Comparison of ENCODE assay signal across 14 mouse cellular contexts in genomic region chr7:113149966-113150470, GRCm38 (mm10). TPM values are rescaled to one million over a fixed set of nuclear protein-coding genes. Genes with fewer than 3 reads are reported as not detected.
DNase-seq lines count a peak whose midpoint lies in the region; ATAC-seq and TF ChIP-seq lines count a peak whose summit lies in the region.
"Had no signal": no experiment of that assay in that cellular context is flagged by ENCODE, and none has a peak within 500 bp of the region (broad histone marks: within the 10 kb centered on the region; RNA-seq: fewer than 3 reads in every experiment).

No protein-coding gene starts in this region.

- H3K4me3 ChIP-seq in heart, embryonic 13.5 days, result no peak overlapping the region
- H3K4me3 ChIP-seq in kidney, postnatal 0 days (replicated peaks; ENCODE audit: low read depth, low read length), result no peak overlapping the region
- no peak overlapping the region for H3K4me3 ChIP-seq in brown adipose tissue, adult 24 weeks (ENCODE audit: insufficient read depth, low read depth, low read length)
- H3K4me3 ChIP-seq in midbrain, postnatal 0 days (ENCODE audit: low read depth, low read length), result no peak overlapping the region
- H3K4me3 ChIP-seq: hindbrain, embryonic 12.5 days had no signal

- H3K4me1 ChIP-seq in heart, embryonic 13.5 days, result peaks cover 38% of the 10 kb centered on the region
- peaks cover 6% of the 10 kb centered on the region; the same call in 1 of the 2 replicates for H3K4me1 ChIP-seq in kidney, postnatal 0 days (replicated peaks; ENCODE audit: insufficient read depth, low read length)
- H3K4me1 ChIP-seq in brown adipose tissue, adult 24 weeks (ENCODE audit: control insufficient read depth, insufficient read depth, insufficient read length, low read length), result peaks cover 34% of the 10 kb centered on the region
- 0 out of 2 replicates have a peak, but pooled peaks cover 4% of the 10 kb centered on the region for H3K4me1 ChIP-seq in midbrain, postnatal 0 days (ENCODE audit: insufficient read depth, low read length)

- no peaks in the 10 kb centered on the region for H3K36me3 ChIP-seq in heart, embryonic 13.5 days
- no peaks in the 10 kb centered on the region for H3K36me3 ChIP-seq in kidney, postnatal 0 days (ENCODE audit: insufficient read depth, low read length)
- H3K36me3 ChIP-seq in midbrain, postnatal 0 days (ENCODE audit: insufficient read depth, low read length), result no peaks in the 10 kb centered on the region
- H3K36me3 ChIP-seq: G1E; hindbrain, embryonic 12.5 days had no signal

- H3K27ac ChIP-seq in heart, embryonic 13.5 days (replicated peaks), result peak overlapping the region; percentile 75
- peak overlapping the region; percentile 60; the same call in 1 of the 2 replicates for H3K27ac ChIP-seq in kidney, postnatal 0 days
- H3K27ac ChIP-seq in brown adipose tissue, adult 24 weeks (replicated peaks; ENCODE audit: low read depth, low read length), result peak overlapping the region; percentile 50
- H3K27ac ChIP-seq in midbrain, postnatal 0 days (ENCODE audit: low read depth, low read length), result no peak overlapping the region
- H3K27ac ChIP-seq: hindbrain, embryonic 12.5 days had no signal

- 67% methylated on average over 4 of the region's 4 CpGs for WGBS in heart, embryonic 13.5 days
- 70% methylated on average over 4 of the region's 4 CpGs for WGBS in kidney, postnatal 0 days
- 80% methylated on average over 4 of the region's 4 CpGs for WGBS in midbrain, postnatal 0 days

- DNase-seq in heart, adult 8-10 months (ENCODE audit: low spot score), result no peak
- no peak for DNase-seq in kidney, postnatal 0 days (ENCODE audit: low spot score)
- DNase-seq in kidney, postnatal 10 days, result no peak
- peak; percentile 75 for DNase-seq in ES-CJ7 (ENCODE audit: low read depth, low spot score)
- DNase-seq in midbrain, postnatal 0 days (ENCODE audit: low spot score), result no peak
- DNase-seq in Muller cell, postnatal 12 days (ENCODE audit: inconsistent ontology term), result no peak
- DNase-seq: cerebellum, postnatal 10 days; retina, postnatal 1 day; thymus, postnatal 36 days had no signal

- no peak overlapping the region for H3K9ac ChIP-seq in heart, embryonic 13.5 days
- H3K9ac ChIP-seq in kidney, postnatal 0 days (ENCODE audit: low read depth, low read length), result no peak overlapping the region
- no peak overlapping the region for H3K9ac ChIP-seq in midbrain, postnatal 0 days (replicated peaks; ENCODE audit: low read length, poor library complexity, severe bottlenecking)
- H3K9ac ChIP-seq: hindbrain, embryonic 12.5 days had no signal

- no peak for TF ChIP-seq CTCF in kidney, postnatal 0 days (IDR thresholded peaks at IDR 0.05; ENCODE audit: low read depth)
- no peak for TF ChIP-seq CTCF in midbrain, postnatal 0 days (IDR thresholded peaks at IDR 0.05)

- ATAC-seq in heart, embryonic 13.5 days (ENCODE audit: extremely low read depth, insufficient number of reproducible peaks, low FRiP score, low TSS enrichment), result no peak
- no peak for ATAC-seq in kidney, postnatal 0 days (replicated peaks; ENCODE audit: low FRiP score, low read depth)
- no peak for ATAC-seq in midbrain, postnatal 0 days (ENCODE audit: low FRiP score)
- ATAC-seq: forebrain, embryonic 16.5 days had no signal

- H3K27me3 ChIP-seq in heart, embryonic 13.5 days (replicated peaks), result peaks cover 5% of the 10 kb centered on the region; the same call in 1 of the 2 replicates
- no peaks in the 10 kb centered on the region for H3K27me3 ChIP-seq in kidney, postnatal 0 days (ENCODE audit: insufficient read depth, low read length)
- no peaks in the 10 kb centered on the region for H3K27me3 ChIP-seq in midbrain, postnatal 0 days (ENCODE audit: insufficient read depth, low read length)

- no peaks in the 10 kb centered on the region for H3K9me3 ChIP-seq in heart, embryonic 13.5 days
- H3K9me3 ChIP-seq in kidney, postnatal 0 days (replicated peaks; ENCODE audit: low read length), result no peaks in the 10 kb centered on the region
- H3K9me3 ChIP-seq in midbrain, postnatal 0 days (ENCODE audit: low read length), result no peaks in the 10 kb centered on the region
- H3K9me3 ChIP-seq: G1E; hindbrain, embryonic 12.5 days had no signal

- H3K4me2 ChIP-seq in heart, embryonic 13.5 days, result no peak overlapping the region
- H3K4me2 ChIP-seq in kidney, postnatal 0 days (ENCODE audit: low read length), result no peak overlapping the region
- H3K4me2 ChIP-seq in midbrain, postnatal 0 days (ENCODE audit: low read depth, low read length, poor library complexity, severe bottlenecking), result no peak overlapping the region
- H3K4me2 ChIP-seq: hindbrain, embryonic 12.5 days had no signal

RNA-seq across cellular contexts. Expression of gene Arntl, which starts 57.2 kb away (rescaled TPM):
- 6.2 and 6.3 TPM in 2 replicates for polyA plus RNA-seq in heart, embryonic 13.5 days (2015; fragmentation: Nextera tagmentation; extraction: Ambion mirVana)
- total RNA-seq in heart, adult 8-10 months (2022), result 1 to 10 TPM; 2.6 to 8.9 (median 3.5) TPM
- polyA plus RNA-seq in kidney, postnatal 0 days (2015; fragmentation: Nextera tagmentation; extraction: Ambion mirVana), result 12.6 and 13.2 TPM in 2 replicates
- polyA plus RNA-seq in brown adipose tissue, adult 24 weeks (2012; ENCODE audit: insufficient read depth, insufficient read length, missing spikeins), result 5.0 and 10.8 TPM in 2 replicates
- total RNA-seq in midbrain, postnatal 0 days (2014; rRNA removed), result 27.3 and 29.7 TPM in 2 replicates
- polyA plus RNA-seq in midbrain, postnatal 0 days (2015; fragmentation: Nextera tagmentation; extraction: Ambion mirVana), result 21.1 and 23.0 TPM in 2 replicates
